Mouse (Mus musculus) thymus, postnatal 4 days (tissue): ENCODE measurements around the gene Snx18.

Experiments
- DNase-seq: peaks from one replicate; pipeline ENCODE4 v3.0.0; 2021

Gene Snx18

GRCm38 (mm10) chr13:113617891-113618823, at the start of gene Snx18:
Gene Snx18 (minus strand): TSS chr13:113618564.
- peak; percentile 95 for DNase-seq

GRCm38 (mm10) chr13:113663883-113664282, 45.5 kb upstream of the Snx18 start:
- no peak for DNase-seq

- DNase-seq = no peak
Observed at GRCm38 (mm10) chr13:113663151-113663779, 44.9 kb upstream of the Snx18 start, which contains the start of gene Hspb3. Gene Hspb3 (minus strand): TSS chr13:113663676.

- DNase-seq = no peak
Observed at GRCm38 (mm10) chr13:113661826-113662271, 43.5 kb upstream of the Snx18 start.

GRCm38 (mm10) chr13:113660576-113661310, 42.4 kb upstream of the Snx18 start:
- no peak for DNase-seq

GRCm38 (mm10) chr13:113657204-113657603, 38.8 kb upstream of the Snx18 start:
- DNase-seq = no peak

- DNase-seq = no peak
Observed at GRCm38 (mm10) chr13:113656639-113657038, 38.3 kb upstream of the Snx18 start.

GRCm38 (mm10) chr13:113655511-113655910, 37.1 kb upstream of the Snx18 start:
- DNase-seq = no peak

- no peak for DNase-seq
Observed at GRCm38 (mm10) chr13:113640944-113641597, 22.7 kb upstream of the Snx18 start.

GRCm38 (mm10) chr13:113638914-113639313, 20.6 kb upstream of the Snx18 start:
- peak; percentile 42 for DNase-seq

GRCm38 (mm10) chr13:113635799-113636222, 17.4 kb upstream of the Snx18 start:
- peak; percentile 34 for DNase-seq

- no peak for DNase-seq
Observed at GRCm38 (mm10) chr13:113634732-113635481, 16.5 kb upstream of the Snx18 start.

- no peak for DNase-seq
Observed at GRCm38 (mm10) chr13:113632506-113632905, 14.1 kb upstream of the Snx18 start.

- DNase-seq = no peak
Observed at GRCm38 (mm10) chr13:113627601-113628000, 9.2 kb upstream of the Snx18 start.

- no peak for DNase-seq
Observed at GRCm38 (mm10) chr13:113622865-113623255, 4.5 kb upstream of the Snx18 start.

GRCm38 (mm10) chr13:113622122-113622864, 3.9 kb upstream of the Snx18 start:
- no peak for DNase-seq

GRCm38 (mm10) chr13:113619003-113619402, 639 bp upstream of the Snx18 start:
- no peak for DNase-seq

GRCm38 (mm10) chr13:113617338-113617890, 950 bp downstream of the Snx18 start:
- DNase-seq = peak; percentile 64

GRCm38 (mm10) chr13:113616751-113617337, 1.5 kb downstream of the Snx18 start:
- DNase-seq = peak; percentile 35

GRCm38 (mm10) chr13:113615971-113616671, 2.2 kb downstream of the Snx18 start:
- peak; percentile 26 for DNase-seq
